In the genomic region with DNA sequence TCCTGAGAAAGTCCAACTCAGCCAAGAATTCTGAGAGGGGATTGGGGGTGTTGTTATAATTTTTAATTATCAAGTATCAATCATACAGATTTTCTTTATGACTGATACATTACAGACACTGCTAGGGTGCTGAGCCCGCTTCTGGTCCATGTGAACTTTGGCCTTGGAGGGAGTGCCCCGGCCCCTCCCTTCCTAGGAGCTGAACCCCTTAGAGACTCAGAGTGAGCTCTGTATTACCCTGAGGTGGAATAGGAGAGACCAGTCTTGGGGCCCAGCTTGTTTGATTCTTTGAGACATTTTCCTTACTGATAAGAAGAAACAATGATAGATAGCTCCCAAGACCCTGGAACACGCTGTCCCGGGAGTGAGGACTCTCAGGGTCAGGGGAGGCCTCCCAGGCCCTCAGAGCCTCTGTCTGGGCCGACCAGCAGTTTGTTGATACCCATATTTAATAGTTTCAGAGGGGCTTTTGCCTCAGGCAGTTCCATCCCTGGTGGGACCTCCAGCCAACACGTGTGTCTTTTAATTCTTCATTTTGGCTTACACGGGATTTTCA, we compare ENCODE assay signal across 14 mouse cellular contexts.
"Had no signal": no experiment of that assay in that cellular context is flagged by ENCODE, and none has a peak within 500 bp of the region (broad histone marks: within the 10 kb centered on the region; RNA-seq: fewer than 3 reads in every experiment).

No protein-coding gene starts in this region.

- H3K27ac ChIP-seq: kidney, postnatal 0 days; layer of hippocampus, adult 2 months; limb, embryonic 13.5 days; liver, embryonic 14.5 days; neural tube, embryonic 15.5 days had no signal

- H3K4me3 ChIP-seq: layer of hippocampus, adult 2 months; limb, embryonic 13.5 days; myocyte; neural tube, embryonic 15.5 days had no signal

- H3K27me3 ChIP-seq: limb, embryonic 13.5 days; neural tube, embryonic 15.5 days had no signal

- H3K36me3 ChIP-seq: limb, embryonic 13.5 days; neural tube, embryonic 15.5 days had no signal

- H3K9me3 ChIP-seq: limb, embryonic 13.5 days; neural tube, embryonic 15.5 days had no signal

- DNase-seq: kidney, adult 2 months; kidney, postnatal 36 days; left cerebral cortex, postnatal 4 days; lung, adult 18-20 months; midbrain, embryonic 14.5 days; right cerebral cortex, adult 18-20 months; right cerebral cortex, postnatal 25 days; thymus, postnatal 36 days had no signal

- H3K9ac ChIP-seq: limb, embryonic 13.5 days; liver, embryonic 14.5 days; neural tube, embryonic 15.5 days had no signal

- H3K4me2 ChIP-seq: limb, embryonic 13.5 days; neural tube, embryonic 15.5 days had no signal
